Mouse (Mus musculus): Measurements from ENCODE around the gene Cep19. TPM values are rescaled to one million over a fixed set of nuclear protein-coding genes. Genes with fewer than 3 reads are reported as not detected.
"Not testable (repeated sequence)": the region's sequence is repeated elsewhere in the genome, so short reads cannot be mapped to it uniquely, and the experiment has no call there.

Cep19 gene
- 1 to 10 TPM in 13 of 26 experiments, under 1 TPM in 6, not detected in 7; 0.25 to 7.9 (median 1.3) TPM for total RNA-seq (2018; cell fraction: chromatin; rRNA removed)
- 10 to 100 TPM in 8 of 26 experiments, 1 to 10 TPM in 18; 3.2 to 12.7 (median 8.2) TPM for total RNA-seq (2018; cell fraction: cytosol; rRNA removed)
- total RNA-seq (2018; cell fraction: nucleus; rRNA removed), result 1 to 10 TPM in 21 of 26 experiments, under 1 TPM in 5; 0.69 to 7.5 (median 1.8) TPM
- polyA plus RNA-seq (2018), result 6.1 to 13.3 TPM (median 8.9 TPM) in 3 replicates

- Histone ChIP-seq H3K27ac (peak within 1 kb of the TSS; percentile 10; the same call in 1 of the 2 replicates), H3K36me3 (ENCODE audit: inconsistent target) (0 out of 2 replicates have a peak, but pooled peaks cover 4% of the 10 kb centered on the region), H3K79me2 (ENCODE audit: inconsistent target) (peaks cover 13% of the 10 kb centered on the region; the same call in 1 of the 2 replicates), H3K4me3 (ENCODE audit: inconsistent target) (peak within 1 kb of the TSS; percentile 60)
- WGBS (ENCODE audit: missing documents), result under 1% methylated on average over 30 of the region's 34 CpGs
Observed at GRCm38 (mm10) chr16:32099638-32100150, at the start of gene Cep19, which contains the start of gene Pigx. Gene Cep19, plus strand, starts transcription at chr16:32099800. Gene Pigx, minus strand, starts transcription at chr16:32099740.

GRCm38 (mm10) chr16:32058817-32059216, 40.8 kb upstream of the Cep19 start:
- no peak overlapping the region for H3K4me3 ChIP-seq (ENCODE audit: inconsistent target)
- WGBS (ENCODE audit: missing documents), result 90% methylated on average over 5 of the region's 5 CpGs

GRCm38 (mm10) chr16:32059840-32060523, 39.6 kb upstream of the Cep19 start:
- Histone ChIP-seq H3K4me3 (ENCODE audit: inconsistent target) (no peak overlapping the region), H3K36me3 (ENCODE audit: inconsistent target) (no peaks in the 10 kb centered on the region), H3K79me2 (ENCODE audit: inconsistent target) (peaks cover 100% of the 10 kb centered on the region), H3K27ac (peak overlapping the region; percentile 31)
- WGBS (ENCODE audit: missing documents), result 7% methylated on average over 6 of the region's 6 CpGs

More at GRCm38 (mm10) chr16:32058817-32059216, 40.8 kb upstream of the Cep19 start:
- Histone ChIP-seq H3K36me3 (ENCODE audit: inconsistent target) (no peaks in the 10 kb centered on the region), H3K27ac (no peak overlapping the region), H3K79me2 (ENCODE audit: inconsistent target) (peaks cover 100% of the 10 kb centered on the region)

- no peaks in the 10 kb centered on the region for H3K36me3 ChIP-seq (ENCODE audit: inconsistent target)
- H3K4me3 ChIP-seq (ENCODE audit: inconsistent target), result no peak overlapping the region
- 78% methylated on average over 2 of the region's 2 CpGs for WGBS (ENCODE audit: missing documents)
- H3K79me2 ChIP-seq (ENCODE audit: inconsistent target), result peaks cover 100% of the 10 kb centered on the region
- peak overlapping the region; percentile 57 for H3K27ac ChIP-seq
Observed at GRCm38 (mm10) chr16:32062226-32062625, 37.4 kb upstream of the Cep19 start.

- peaks cover 100% of the 10 kb centered on the region for H3K79me2 ChIP-seq (ENCODE audit: inconsistent target)
- 38% methylated on average over 7 of the region's 7 CpGs for WGBS (ENCODE audit: missing documents)
- no peak overlapping the region for H3K4me3 ChIP-seq (ENCODE audit: inconsistent target)
- no peaks in the 10 kb centered on the region for H3K36me3 ChIP-seq (ENCODE audit: inconsistent target)
- H3K27ac ChIP-seq, result no peak overlapping the region
Observed at GRCm38 (mm10) chr16:32063900-32064299, 35.7 kb upstream of the Cep19 start.

- WGBS (ENCODE audit: missing documents), result 100% methylated on average over 1 of the region's 1 CpGs
- Histone ChIP-seq H3K36me3 (ENCODE audit: inconsistent target) (no peaks in the 10 kb centered on the region), H3K27ac (no peak overlapping the region), H3K79me2 (ENCODE audit: inconsistent target) (peaks cover 100% of the 10 kb centered on the region), H3K4me3 (ENCODE audit: inconsistent target) (no peak overlapping the region)
Observed at GRCm38 (mm10) chr16:32066899-32067298, 32.7 kb upstream of the Cep19 start.

- Histone ChIP-seq H3K79me2 (ENCODE audit: inconsistent target) (peaks cover 100% of the 10 kb centered on the region), H3K27ac (no peak overlapping the region), H3K36me3 (ENCODE audit: inconsistent target) (no peaks in the 10 kb centered on the region), H3K4me3 (ENCODE audit: inconsistent target) (no peak overlapping the region)
- WGBS (ENCODE audit: missing documents), result 71% methylated on average over 12 of the region's 12 CpGs
Observed at GRCm38 (mm10) chr16:32068389-32069300, 31.0 kb upstream of the Cep19 start.

- no CpG with 5 or more reads among the region's 4 CpGs for WGBS (ENCODE audit: missing documents)
- H3K4me3 ChIP-seq (ENCODE audit: inconsistent target), result not testable (repeated sequence)
Observed at GRCm38 (mm10) chr16:32070070-32070469, 29.5 kb upstream of the Cep19 start.

GRCm38 (mm10) chr16:32075762-32076161, 23.8 kb upstream of the Cep19 start:
- no peak overlapping the region for H3K4me3 ChIP-seq (ENCODE audit: inconsistent target)
- peaks cover 80% of the 10 kb centered on the region for H3K79me2 ChIP-seq (ENCODE audit: inconsistent target)
- H3K36me3 ChIP-seq (ENCODE audit: inconsistent target), result no peaks in the 10 kb centered on the region
- H3K27ac ChIP-seq, result no peak overlapping the region
- WGBS (ENCODE audit: missing documents), result 0% methylated on average over 1 of the region's 1 CpGs

More at GRCm38 (mm10) chr16:32070070-32070469, 29.5 kb upstream of the Cep19 start:
- not testable (repeated sequence) for H3K27ac ChIP-seq; H3K36me3 ChIP-seq (ENCODE audit: inconsistent target)
- H3K79me2 ChIP-seq (ENCODE audit: inconsistent target), result peaks cover 100% of the 10 kb centered on the region

GRCm38 (mm10) chr16:32076406-32076805, 23.2 kb upstream of the Cep19 start:
- Histone ChIP-seq H3K79me2 (ENCODE audit: inconsistent target) (peaks cover 73% of the 10 kb centered on the region), H3K4me3 (ENCODE audit: inconsistent target) (0 out of 2 replicates have a peak overlapping the region, but pooled peaks have one; percentile 1), H3K36me3 (ENCODE audit: inconsistent target) (no peaks in the 10 kb centered on the region), H3K27ac (no peak overlapping the region)
- 63% methylated on average over 3 of the region's 3 CpGs for WGBS (ENCODE audit: missing documents)

- Histone ChIP-seq H3K79me2 (ENCODE audit: inconsistent target) (peaks cover 59% of the 10 kb centered on the region), H3K27ac (peak overlapping the region; percentile 72), H3K4me3 (ENCODE audit: inconsistent target) (peak overlapping the region; percentile 90), H3K36me3 (ENCODE audit: inconsistent target) (no peaks in the 10 kb centered on the region)
- WGBS (ENCODE audit: missing documents), result 3% methylated on average over 13 of the region's 13 CpGs
Observed at GRCm38 (mm10) chr16:32077648-32078407, 21.8 kb upstream of the Cep19 start.

GRCm38 (mm10) chr16:32078408-32078990, 21.1 kb upstream of the Cep19 start:
- under 1% methylated on average over 30 of the region's 30 CpGs for WGBS (ENCODE audit: missing documents)
- Histone ChIP-seq H3K27ac (peak overlapping the region; percentile 72), H3K79me2 (ENCODE audit: inconsistent target) (peaks cover 52% of the 10 kb centered on the region), H3K4me3 (ENCODE audit: inconsistent target) (peak overlapping the region; percentile 90), H3K36me3 (ENCODE audit: inconsistent target) (no peaks in the 10 kb centered on the region)

GRCm38 (mm10) chr16:32078991-32079511, 20.5 kb upstream of the Cep19 start, which contains the start of gene Pak2:
Gene Pak2, minus strand, starts transcription at chr16:32079342.
- peaks cover 47% of the 10 kb centered on the region for H3K79me2 ChIP-seq (ENCODE audit: inconsistent target)
- peak within 1 kb of the TSS; percentile 90 for H3K4me3 ChIP-seq (ENCODE audit: inconsistent target)
- H3K27ac ChIP-seq, result peak within 1 kb of the TSS; percentile 72
- under 1% methylated on average over 41 of the region's 60 CpGs for WGBS (ENCODE audit: missing documents)
- H3K36me3 ChIP-seq (ENCODE audit: inconsistent target), result no peaks in the 10 kb centered on the region
